Mouse (Mus musculus) Patski (cell line): Measurements from ENCODE around the gene Sem1. TPM values are rescaled to one million over a fixed set of nuclear protein-coding genes. Genes with fewer than 3 reads are reported as not detected.
"Not testable (repeated sequence)": the region's sequence is repeated elsewhere in the genome, so short reads cannot be mapped to it uniquely, and the experiment has no call there.

Experiments
- ATAC-seq: fragments of 100-300 bp; one replicate; pipeline ENCODE4 v1.8.0; 2021
- CTCF ChIA-PET: fragments of 350-600 bp; sonication (Branson Sonifier 250); formaldehyde crosslinking; loops from one replicate; lab custom pipeline; 2022; ENCODE audit warnings: inconsistent platforms; lab: Charles Lee
- POLR2A ChIA-PET: fragments of 350-600 bp; sonication (Branson Sonifier 250); formaldehyde crosslinking; loops from one replicate; lab custom pipeline; 2022; ENCODE audit warnings: antibody characterized with exemption, inconsistent platforms; lab: Charles Lee
- DNase-seq: peaks from one replicate; pipeline ENCODE4 v3.0.0-alpha.2; 2011; ENCODE audit warnings: low read depth, low spot score
- H3K27me3 ChIP-seq: fragments of 371-371 bp; one replicate; pipeline ENCODE4 v1.5.1; 2021
- CTCF ChIP-seq: fragments of 100-300 bp; IDR thresholded peaks from one replicate; pipeline ENCODE4 v1.5.1; 2021
- in situ Hi-C: fragments of 300-500 bp; cut with MboI; formaldehyde crosslinking; loops from 3 replicates; pipeline ENCODE4 v1.11.1; 2018; ENCODE audit warnings: low pct_unique_long_range_greater_than_20kb, mixed read lengths
- polyA plus RNA-seq: library from polyadenylated mRNA; unstranded; gene quantifications from one replicate; pipeline ENCODE4 v1.2.3, GENCODE M21; 2021

The Sem1 gene
- polyA plus RNA-seq, 1 experiment from 2014 or later, result 198 TPM

DNA sequence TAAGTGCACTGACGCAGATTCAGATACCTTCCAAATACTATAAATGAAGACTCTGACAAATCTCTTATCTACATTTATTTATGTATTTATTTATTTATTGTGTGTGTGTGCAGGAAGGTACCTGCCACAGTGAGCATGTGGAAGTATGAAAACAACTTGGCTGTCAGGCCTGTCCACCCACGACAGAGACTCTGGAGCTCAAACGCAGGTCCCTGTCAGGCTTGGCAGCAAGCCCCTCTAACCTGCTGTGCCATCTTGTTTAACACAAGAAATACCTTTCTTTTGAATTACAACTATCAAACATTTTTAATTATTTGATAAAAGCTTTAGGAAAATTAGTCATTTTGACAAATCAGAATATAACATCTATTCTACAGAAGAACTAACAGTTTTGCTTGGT lies 10.0 kb downstream of the Sem1 start:
- in situ Hi-C loops, result no loop called here
- CTCF ChIA-PET, result interaction anchor here (1.2 to 1.5 kb wide), 2 partner anchors 10 kb away, joined by 3 to 4 read pairs; partner anchors contain the start of gene Sem1

DNA sequence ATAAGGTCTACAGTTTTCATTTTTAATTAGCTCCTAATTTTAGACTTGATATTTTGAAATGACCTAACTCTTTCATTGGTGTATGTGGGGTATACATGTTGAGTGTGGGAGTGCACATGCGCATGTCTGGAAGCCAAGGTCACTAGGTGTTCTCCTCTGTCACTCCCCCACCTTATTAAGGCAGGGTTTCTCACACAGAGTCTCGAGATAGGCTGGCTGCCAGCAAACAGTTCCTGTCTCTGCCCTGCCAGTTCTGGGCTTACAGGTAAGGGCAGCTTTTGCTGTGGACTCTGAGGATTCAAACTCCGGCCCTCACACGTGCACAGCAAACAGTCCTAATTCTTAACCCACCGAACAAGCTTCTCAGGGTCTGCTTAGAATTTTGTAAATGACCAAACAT lies 14.8 kb downstream of the Sem1 start:
- ATAC-seq (no peak), DNase-seq (no peak)
- CTCF ChIA-PET, result interaction anchor here (1.5 kb wide), 1 partner anchor 12 kb away, joined by 5 read pairs; no protein-coding TSS in a partner anchor
- in situ Hi-C loops, result no loop called here
- H3K27me3 ChIP-seq, result no peaks in the 10 kb centered on the region
- TF ChIP-seq CTCF, result no peak
- POLR2A ChIA-PET, result no interaction called here

More for the DNA sequence above, 10.0 kb downstream of the Sem1 start:
- H3K27me3 ChIP-seq, result no peaks in the 10 kb centered on the region
- ATAC-seq (no peak), DNase-seq (no peak)
- no peak for TF ChIP-seq CTCF
- POLR2A ChIA-PET, result interaction anchor here (1.7 kb wide), 1 partner anchor 10 kb away, joined by 5 read pairs; the partner anchor contains the start of gene Sem1

DNA sequence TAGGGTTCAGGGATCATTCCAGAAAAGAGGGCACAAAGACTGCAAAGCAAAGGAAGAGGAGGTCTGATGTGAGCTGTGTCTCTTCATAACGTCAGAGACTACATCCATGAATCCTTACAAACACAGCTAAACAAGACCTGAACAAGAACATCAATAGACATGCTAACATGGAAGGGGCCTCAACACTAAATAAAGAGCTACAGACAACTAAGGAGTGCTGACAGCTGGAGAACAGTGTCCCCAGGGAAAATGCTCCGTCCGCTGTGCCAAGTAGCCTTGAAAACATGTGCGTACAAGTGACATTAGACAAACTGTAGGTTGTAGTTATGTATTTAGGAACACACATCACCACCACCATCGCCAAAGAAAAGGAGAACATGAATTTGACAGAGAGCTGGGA lies 15.7 kb downstream of the Sem1 start:
- in situ Hi-C loops, result no loop called here
- no peak for DNase-seq
- ChIA-PET CTCF (interaction anchor here (1.2 to 1.5 kb wide), 2 partner anchors 11 to 18 kb away, joined by 3 to 5 read pairs; no protein-coding TSS in a partner anchor), POLR2A (no interaction called here)
- no peaks in the 10 kb centered on the region for H3K27me3 ChIP-seq
- no peak for ATAC-seq
- no peak for TF ChIP-seq CTCF

DNA sequence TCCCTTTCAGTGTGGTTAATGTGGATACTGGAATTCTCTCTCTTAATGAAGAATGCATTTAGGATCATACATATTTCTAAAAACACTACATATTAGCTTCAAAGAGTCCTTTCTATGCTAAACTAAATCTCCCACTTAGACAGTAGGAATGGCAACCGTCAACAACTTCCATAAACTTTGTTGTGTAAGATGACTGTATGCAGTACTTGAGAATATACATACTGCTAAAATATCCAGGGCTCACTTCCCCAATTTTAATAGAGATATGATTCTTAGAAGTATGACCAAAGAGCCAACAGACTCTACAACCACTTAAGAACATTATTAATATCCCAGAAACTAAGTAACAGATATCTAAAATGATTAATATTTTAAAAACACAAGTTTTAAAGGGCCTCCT lies 20.8 kb downstream of the Sem1 start:
- ChIA-PET CTCF (interaction anchor here (1.6 kb wide), 1 partner anchor 8 kb away, joined by 3 read pairs; no protein-coding TSS in a partner anchor), POLR2A (no interaction called here)
- DNase-seq (no peak), ATAC-seq (no peak)
- no peaks in the 10 kb centered on the region for H3K27me3 ChIP-seq
- no peak for TF ChIP-seq CTCF
- in situ Hi-C loops, result no loop called here

DNA sequence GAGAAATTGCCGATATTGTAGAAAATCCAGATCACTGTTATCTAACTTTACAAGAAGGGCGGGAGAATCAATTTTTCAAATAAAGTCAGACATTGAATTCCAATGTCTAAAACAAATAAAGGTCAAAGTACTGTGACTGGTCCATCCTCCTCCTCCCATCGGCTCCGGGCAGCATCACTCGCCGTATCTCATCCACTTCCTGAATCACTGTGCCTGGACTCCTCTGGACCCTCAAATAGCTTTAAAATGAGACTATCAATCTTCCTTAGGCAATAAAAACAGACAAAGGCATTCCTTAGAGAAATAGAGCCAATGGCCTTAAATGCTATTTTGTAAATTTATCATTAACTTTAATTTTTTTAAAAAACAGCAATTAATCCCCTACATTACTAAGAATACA lies 26.5 kb downstream of the Sem1 start:
- H3K27me3 ChIP-seq, result no peaks in the 10 kb centered on the region
- DNase-seq, result no peak
- no peak for ATAC-seq
- POLR2A ChIA-PET, result no interaction called here
- in situ Hi-C loops, result no loop called here
- CTCF ChIA-PET, result interaction anchor here (1.5 kb wide), 1 partner anchor 11 kb away, joined by 5 read pairs; no protein-coding TSS in a partner anchor
- TF ChIP-seq CTCF, result no peak

DNA sequence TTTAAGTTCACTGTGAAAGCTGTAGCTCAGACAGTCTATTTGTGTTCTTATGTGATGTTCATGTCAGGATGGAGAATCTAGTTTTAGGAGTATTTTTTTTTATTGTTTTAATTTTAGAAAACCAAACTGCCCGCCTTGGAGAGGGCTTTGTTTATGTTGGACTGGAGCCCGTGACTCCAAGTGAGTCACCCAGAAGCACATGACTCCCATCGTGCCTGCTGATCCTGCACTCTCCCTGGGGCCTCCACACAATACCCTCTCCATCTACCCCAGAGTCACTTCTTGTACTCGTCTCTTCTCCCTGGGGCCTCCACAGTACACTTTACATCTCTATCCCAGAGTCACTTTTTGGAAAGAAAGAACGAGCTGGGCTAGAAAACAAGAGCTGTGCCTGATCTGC lies 30.5 kb downstream of the Sem1 start:
- DNase-seq (peak; percentile 6), ATAC-seq (peak; percentile 4)
- H3K27me3 ChIP-seq, result no peaks in the 10 kb centered on the region
- no peak for TF ChIP-seq CTCF
- in situ Hi-C loops, result no loop called here
- ChIA-PET CTCF (interaction anchor here (1.0 kb wide), 1 partner anchor 11 kb away, joined by 4 read pairs; no protein-coding TSS in a partner anchor), POLR2A (no interaction called here)

DNA sequence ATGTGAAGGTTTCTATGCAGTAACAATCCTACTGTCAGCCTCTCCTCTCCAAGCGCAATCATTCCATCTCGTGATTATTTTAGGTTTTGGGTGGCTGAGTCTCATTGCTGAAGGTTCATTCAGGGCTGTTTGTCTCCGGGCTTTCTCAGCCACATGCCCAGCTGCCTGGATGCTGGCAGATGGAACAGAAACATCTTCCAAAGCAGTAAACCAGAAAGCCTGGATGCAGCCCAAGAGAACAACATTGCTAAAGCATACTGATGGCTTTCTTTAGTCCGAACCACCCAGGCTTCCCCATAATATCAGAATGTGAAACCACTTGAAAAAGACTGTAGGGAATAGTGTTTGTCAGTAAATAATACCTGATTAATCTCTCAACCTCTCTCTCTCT lies 34.2 kb downstream of the Sem1 start:
- no peak for TF ChIP-seq CTCF
- CTCF ChIA-PET, result interaction anchor here (1.4 to 1.8 kb wide), 2 partner anchors 11 to 19 kb away, joined by 3 to 4 read pairs; no protein-coding TSS in a partner anchor
- POLR2A ChIA-PET, result no interaction called here
- in situ Hi-C loops, result no loop called here
- DNase-seq (no peak), ATAC-seq (no peak)
- no peaks in the 10 kb centered on the region for H3K27me3 ChIP-seq

DNA sequence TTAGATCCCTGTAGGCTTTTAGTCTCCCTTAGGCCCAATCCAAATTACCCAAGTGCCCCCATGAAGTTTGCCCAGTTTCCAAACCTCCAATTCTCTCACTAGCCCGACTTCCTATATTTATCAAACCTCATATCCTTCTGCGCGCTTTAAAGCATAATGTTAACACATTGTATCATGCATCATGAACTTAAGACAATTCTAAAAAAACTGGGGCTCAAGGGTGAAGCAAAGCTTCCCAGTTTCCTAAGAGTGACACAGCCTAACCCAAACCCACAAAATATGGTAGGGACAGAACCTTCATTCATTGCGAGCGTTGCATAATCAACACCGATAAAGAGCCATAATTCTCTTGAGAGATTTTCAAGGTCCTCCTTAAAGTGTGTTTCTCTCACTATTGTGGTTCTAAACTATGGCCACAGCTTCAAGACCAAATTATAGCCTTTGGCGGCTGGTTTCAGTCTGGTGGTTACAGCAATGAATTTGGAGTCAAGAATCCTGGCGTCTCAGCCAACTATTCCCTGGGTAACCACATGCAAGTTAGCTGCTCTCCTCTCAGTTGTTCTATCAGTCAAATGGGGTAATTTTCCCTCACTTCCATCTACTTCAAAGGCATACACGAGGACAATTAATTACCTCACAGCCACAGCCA lies 34.7 kb downstream of the Sem1 start:
- no peak for ATAC-seq
- ChIA-PET POLR2A (no interaction called here), CTCF (interaction anchor here (1.8 kb wide), 1 partner anchor 11 kb away, joined by 4 read pairs; no protein-coding TSS in a partner anchor)
- TF ChIP-seq CTCF, result no peak
- DNase-seq, result peak; percentile 10
- no peaks in the 10 kb centered on the region for H3K27me3 ChIP-seq
- in situ Hi-C loops, result no loop called here

DNA sequence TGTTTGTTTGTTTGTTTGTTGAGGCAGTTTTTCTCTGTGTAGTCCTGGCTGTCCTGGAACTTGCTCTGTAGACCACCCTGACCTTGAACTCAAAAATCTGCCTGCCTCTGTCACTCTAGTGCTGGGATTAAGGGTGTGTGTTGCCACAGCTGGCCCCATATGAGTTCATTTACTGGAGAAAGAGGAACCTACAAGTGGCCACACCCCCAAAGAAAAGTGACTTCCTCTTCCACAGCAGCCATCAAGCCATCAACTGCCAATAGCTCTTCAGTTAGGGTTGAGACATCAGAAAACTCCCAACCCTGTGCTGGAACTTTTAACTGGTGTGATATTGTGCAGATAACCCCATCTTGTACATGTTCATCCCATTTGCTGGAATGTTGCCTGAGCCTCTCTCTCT lies 36.3 kb downstream of the Sem1 start:
- no peak for TF ChIP-seq CTCF

DNA sequence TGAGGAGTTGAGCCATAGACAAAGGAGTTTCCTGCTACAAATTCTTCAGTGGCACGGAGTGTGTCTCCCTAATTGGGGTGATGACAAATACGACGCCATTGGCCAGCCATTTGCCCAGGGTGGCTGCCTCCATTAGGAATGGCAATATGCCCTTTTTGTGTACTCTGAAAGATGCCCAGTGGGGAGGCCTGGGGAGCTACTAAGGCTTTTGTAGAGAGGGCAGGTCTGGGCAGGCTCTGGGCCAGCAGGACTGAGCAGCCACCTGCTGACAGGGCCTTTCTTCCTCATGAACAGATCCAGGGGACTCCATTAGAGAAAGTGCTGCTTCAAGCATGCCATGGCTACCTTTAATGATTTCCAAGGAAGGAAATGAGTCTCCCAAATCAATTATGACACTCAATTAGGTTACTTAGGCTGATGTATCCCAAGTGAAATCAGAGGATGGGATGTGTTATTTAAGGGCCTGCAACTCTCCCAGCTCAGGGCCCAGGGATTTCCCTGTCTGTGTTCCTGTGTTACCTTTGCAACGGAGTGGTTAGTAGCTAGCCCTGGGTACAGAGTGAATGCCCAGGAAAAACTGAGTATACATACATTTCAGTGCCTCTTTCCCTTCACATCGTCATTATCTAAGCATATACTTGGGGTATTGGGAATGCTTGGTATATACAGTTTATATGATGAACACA lies 41.5 kb downstream of the Sem1 start:
- ChIA-PET POLR2A (no interaction called here), CTCF (no interaction called here)
- no peaks in the 10 kb centered on the region for H3K27me3 ChIP-seq
- ATAC-seq, result no peak
- TF ChIP-seq CTCF, result no peak
- in situ Hi-C loops, result no loop called here
- no peak for DNase-seq

More for the DNA sequence above, 36.3 kb downstream of the Sem1 start:
- DNase-seq (no peak), ATAC-seq (no peak)
- no peaks in the 10 kb centered on the region for H3K27me3 ChIP-seq
- POLR2A ChIA-PET, result no interaction called here
- in situ Hi-C loops, result no loop called here
- CTCF ChIA-PET, result no interaction called here

DNA sequence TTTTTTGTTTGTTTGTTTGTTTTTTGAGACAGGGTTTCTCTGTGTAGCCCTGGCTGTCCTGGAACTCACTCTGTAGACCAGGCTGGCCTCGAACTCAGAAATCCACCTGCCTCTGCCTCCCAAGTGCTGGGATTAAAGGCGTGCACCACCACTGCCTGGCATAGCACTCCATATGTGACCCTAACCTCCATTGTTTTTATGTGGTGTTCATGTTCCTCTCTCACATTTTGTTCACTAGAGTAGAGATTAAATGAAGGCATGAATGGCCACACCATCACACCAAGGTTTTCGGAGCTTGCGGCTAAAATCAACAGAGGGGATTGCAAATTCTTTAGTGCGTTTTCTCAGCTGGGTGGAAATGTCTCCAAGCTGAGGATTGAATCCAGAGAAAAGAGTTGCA lies 42.1 kb downstream of the Sem1 start:
- CTCF ChIA-PET, H3K27me3 ChIP-seq, ATAC-seq, POLR2A ChIA-PET, in situ Hi-C loops, DNase-seq: not testable (repeated sequence)
